Mouse (Mus musculus) liver, postnatal 0 days (tissue): Measurements from ENCODE around the gene Nbl1.

Experiments used
- CTCF ChIP-seq: sonication (generic); IDR thresholded peaks from 2 replicates; pipeline ENCODE4 v1.5.1; 2016; ENCODE audit warnings: antibody characterized with exemption, low read depth
- EP300 ChIP-seq: IDR thresholded peaks from 2 replicates; pipeline ENCODE4 v1.6.1; 2016; ENCODE audit warnings: antibody characterized with exemption, low read depth, mild to moderate bottlenecking

DNA sequence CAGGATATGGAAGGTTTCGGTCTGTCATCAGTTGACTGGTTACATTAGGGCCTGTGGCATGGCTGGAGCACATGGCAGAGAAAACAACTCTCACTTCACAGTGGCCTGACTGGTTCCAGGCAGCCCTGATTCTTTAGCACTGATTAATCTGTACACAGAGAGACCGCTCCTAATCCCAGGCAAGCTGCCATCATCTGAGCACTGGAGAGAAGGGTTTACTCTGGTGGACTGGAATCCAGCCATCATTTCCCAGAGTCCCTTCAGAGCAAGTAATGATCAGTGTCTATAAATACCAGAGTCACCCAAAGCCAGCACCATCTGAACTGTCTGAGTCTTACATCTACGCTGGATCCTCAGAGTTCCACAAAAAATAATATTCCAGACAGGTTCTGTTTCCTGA, 57.0 kb downstream of the Nbl1 start:
- TF ChIP-seq EP300 (no peak), CTCF (no peak)
